Mouse (Mus musculus) kidney, postnatal 0 days (tissue): ENCODE data around the gene Tmem184a. TPM values are rescaled to one million over a fixed set of nuclear protein-coding genes. Genes with fewer than 3 reads are reported as not detected.
A peak's percentile ranks its signal among the peaks of the same experiment; 100 is the strongest.

Experiments
- ATAC-seq: fragments of 200-750 bp; cut with Nextera tagmentation; replicated peaks from 2 replicates; pipeline ENCODE4 v1.8.0; 2017; ENCODE audit warnings: low read depth, moderate number of reproducible peaks, moderate TSS enrichment, moderate library complexity; ENCODE audit not compliant: low FRiP score
- DNase-seq: peaks from one replicate; pipeline ENCODE4 v3.0.0-alpha.2; 2016; ENCODE audit warnings: low spot score
- H3K27ac ChIP-seq: fragments of 300-500 bp; sonication (generic); 2 replicates; pipeline ENCODE4 v1.5.1; 2014; ENCODE audit warnings: mild to moderate bottlenecking
- H3K27me3 ChIP-seq: fragments of 300-500 bp; sonication (generic); 2 replicates; pipeline ENCODE4 v1.6.1; 2014; ENCODE audit warnings: low read length, mixed read lengths; ENCODE audit not compliant: insufficient read depth
- H3K36me3 ChIP-seq: fragments of 300-500 bp; sonication (generic); 2 replicates; pipeline ENCODE4 v1.6.1; 2014; ENCODE audit warnings: low read length, mixed read lengths; ENCODE audit not compliant: insufficient read depth
- H3K4me1 ChIP-seq: fragments of 300-500 bp; sonication (generic); replicated peaks from 2 replicates; pipeline ENCODE4 v1.6.1; 2014; ENCODE audit warnings: antibody characterized with exemption, low read length, mixed read lengths; ENCODE audit not compliant: insufficient read depth
- H3K4me2 ChIP-seq: fragments of 300-500 bp; sonication (generic); 2 replicates; pipeline ENCODE4 v1.6.1; 2014; ENCODE audit warnings: mild to moderate bottlenecking, low read length, moderate library complexity, mixed read lengths
- H3K4me3 ChIP-seq: fragments of 300-500 bp; sonication (generic); replicated peaks from 2 replicates; pipeline ENCODE4 v1.5.1; 2014; ENCODE audit warnings: low read depth, low read length
- H3K9ac ChIP-seq: fragments of 300-500 bp; sonication (generic); 2 replicates; pipeline ENCODE4 v1.6.1; 2014; ENCODE audit warnings: low read depth, low read length
- H3K9me3 ChIP-seq: fragments of 300-500 bp; sonication (generic); replicated peaks from 2 replicates; pipeline ENCODE4 v1.6.1; 2016; ENCODE audit warnings: low read length, inconsistent platforms, mixed read lengths
- CTCF ChIP-seq: IDR thresholded peaks from 2 replicates; pipeline ENCODE4 v1.5.1; 2016; ENCODE audit warnings: antibody characterized with exemption, low read depth, mild to moderate bottlenecking, moderate library complexity
- WGBS: fragments of 180-500 bp; shearing (Covaris S2); extraction: QIAGEN DNeasy Blood & Tissue Kit; methylation state at CpG from one replicate; pipeline ENCODE4 v1.1.7; 2014; 5-methylcytosine and 5-hydroxymethylcytosine counted together
- polyA plus RNA-seq: library from polyadenylated mRNA; unstranded; fragments of >200 nt; fragmentation: Nextera tagmentation; extraction: Ambion mirVana; gene quantifications from 2 replicates; pipeline ENCODE4 v1.2.1, GENCODE M21; 2015

The Tmem184a gene
- polyA plus RNA-seq, 1 experiment from 2014 or later = 13.3 TPM

GRCm38 (mm10) chr5:139835706-139836105 lies 16.0 kb upstream of the Tmem184a start:
- H3K4me1 ChIP-seq = no peaks in the 10 kb centered on the region
- no peak overlapping the region for H3K9ac ChIP-seq
- ATAC-seq = no peak
- 81% methylated on average over 7 of the region's 7 CpGs for WGBS
- no peak for TF ChIP-seq CTCF
- H3K4me3 ChIP-seq = no peak overlapping the region
- H3K4me2 ChIP-seq = no peak overlapping the region
- H3K9me3 ChIP-seq = no peaks in the 10 kb centered on the region
- DNase-seq = no peak
- no peaks in the 10 kb centered on the region for H3K36me3 ChIP-seq
- no peaks in the 10 kb centered on the region for H3K27me3 ChIP-seq
- no peak overlapping the region for H3K27ac ChIP-seq

DNA sequence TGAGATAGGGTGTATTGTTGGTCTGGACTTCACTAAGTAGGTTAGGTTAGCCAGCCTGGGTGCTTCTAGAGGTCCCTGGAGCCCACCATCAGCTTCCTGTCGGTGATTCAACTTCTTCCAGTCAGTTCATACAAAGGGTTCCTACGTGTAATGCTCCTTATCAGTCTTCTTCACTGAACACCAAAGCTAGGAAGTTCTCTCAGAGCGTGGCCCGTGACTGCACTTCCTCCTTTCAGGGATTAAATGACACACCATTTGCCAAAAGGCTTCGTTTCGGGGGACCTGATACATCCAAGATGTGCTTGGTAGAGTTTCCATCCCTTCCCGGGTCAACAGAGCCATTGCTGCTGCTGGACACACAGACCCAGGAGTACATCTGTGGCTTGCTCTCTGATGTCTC lies 12.4 kb upstream of the Tmem184a start:
- WGBS = 43% methylated on average over 7 of the region's 7 CpGs
- Histone ChIP-seq H3K9me3 (no peaks in the 10 kb centered on the region), H3K36me3 (no peaks in the 10 kb centered on the region), H3K4me2 (no peak overlapping the region), H3K9ac (no peak overlapping the region), H3K4me1 (no peaks in the 10 kb centered on the region), H3K4me3 (no peak overlapping the region), H3K27me3 (no peaks in the 10 kb centered on the region), H3K27ac (no peak overlapping the region)
- DNase-seq = peak; percentile 5
- no peak for TF ChIP-seq CTCF
- ATAC-seq = no peak

GRCm38 (mm10) chr5:139830734-139831133 lies 11.0 kb upstream of the Tmem184a start:
- Histone ChIP-seq H3K27me3 (no peaks in the 10 kb centered on the region), H3K36me3 (no peaks in the 10 kb centered on the region), H3K9me3 (no peaks in the 10 kb centered on the region), H3K4me1 (peaks cover 5% of the 10 kb centered on the region), H3K4me3 (no peak overlapping the region), H3K4me2 (no peak overlapping the region), H3K9ac (no peak overlapping the region), H3K27ac (no peak overlapping the region)
- DNase-seq = peak; percentile 22
- no peak for ATAC-seq
- 84% methylated on average over 3 of the region's 3 CpGs for WGBS
- no peak for TF ChIP-seq CTCF

- no peak overlapping the region for H3K4me3 ChIP-seq
- ATAC-seq (no peak), DNase-seq (no peak)
- no peaks in the 10 kb centered on the region for H3K36me3 ChIP-seq
- no peak overlapping the region for H3K27ac ChIP-seq
- H3K4me2 ChIP-seq = no peak overlapping the region
- no peaks in the 10 kb centered on the region for H3K27me3 ChIP-seq
- no peak for TF ChIP-seq CTCF
- H3K9ac ChIP-seq = no peak overlapping the region
- no peaks in the 10 kb centered on the region for H3K9me3 ChIP-seq
- WGBS = 47% methylated on average over 13 of the region's 13 CpGs
- peaks cover 9% of the 10 kb centered on the region for H3K4me1 ChIP-seq
Measured at GRCm38 (mm10) chr5:139829384-139829783, 9.7 kb upstream of the Tmem184a start.

GRCm38 (mm10) chr5:139827593-139827992 lies 7.9 kb upstream of the Tmem184a start:
- peak; percentile 45; the same call in 1 of the 2 replicates for TF ChIP-seq CTCF
- H3K27me3 ChIP-seq = no peaks in the 10 kb centered on the region
- 92% methylated on average over 1 of the region's 1 CpGs for WGBS
- DNase-seq = no peak
- H3K27ac ChIP-seq = no peak overlapping the region
- peaks cover 9% of the 10 kb centered on the region for H3K4me1 ChIP-seq
- H3K4me3 ChIP-seq = no peak overlapping the region
- 0 out of 2 replicates have a peak, but pooled peaks cover 4% of the 10 kb centered on the region for H3K36me3 ChIP-seq
- H3K9ac ChIP-seq = no peak overlapping the region
- H3K9me3 ChIP-seq = no peaks in the 10 kb centered on the region
- H3K4me2 ChIP-seq = no peak overlapping the region
- no peak for ATAC-seq

GRCm38 (mm10) chr5:139826357-139827055 lies 6.8 kb upstream of the Tmem184a start, which contains the start of the genes Gm26938 and Psmg3:
Gene Gm26938 (minus strand): TSS chr5:139826407.
Gene Psmg3 (minus strand): TSS chr5:139826885.
- Histone ChIP-seq H3K36me3 (peaks cover 7% of the 10 kb centered on the region; the same call in 1 of the 2 replicates), H3K9ac (peak within 1 kb of the TSS; percentile 84), H3K4me3 (peak within 1 kb of the TSS; percentile 90), H3K27me3 (no peaks in the 10 kb centered on the region), H3K9me3 (no peaks in the 10 kb centered on the region), H3K27ac (peak within 1 kb of the TSS; percentile 73), H3K4me1 (peaks cover 9% of the 10 kb centered on the region), H3K4me2 (peak within 1 kb of the TSS; percentile 88)
- WGBS = under 1% methylated on average over 43 of the region's 43 CpGs
- DNase-seq = peak; percentile 85
- peak; percentile 74 for ATAC-seq
- no peak for TF ChIP-seq CTCF
